Mouse (Mus musculus): Measurements from ENCODE around the gene Zfx. TPM values are rescaled to one million over a fixed set of nuclear protein-coding genes. Genes with fewer than 3 reads are reported as not detected.

The Zfx gene
- total and polyA plus RNA-seq, 2 experiments from 2014 or later: 15.2 to 25.0 TPM

DNA sequence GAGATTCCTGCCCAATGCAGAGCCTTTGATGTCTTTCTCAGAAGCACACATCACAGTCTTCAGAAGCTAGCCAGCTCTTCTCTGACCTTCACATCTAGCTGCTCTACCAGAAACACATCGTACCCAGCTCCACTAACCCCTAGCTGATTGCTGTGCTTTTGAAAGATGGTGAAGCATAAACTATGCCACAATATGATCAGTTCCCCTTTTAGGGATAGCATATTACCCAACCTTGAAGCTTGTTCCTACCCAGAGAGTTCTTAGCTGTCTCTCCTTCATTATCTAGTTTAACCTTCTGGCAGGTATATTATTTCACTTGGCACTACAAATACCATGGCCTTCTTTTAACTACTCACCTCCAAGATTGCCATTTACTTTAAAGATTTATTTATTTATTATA is 16.6 kb upstream of the Zfx start:
- H3K27me3 ChIP-seq (ENCODE audit: insufficient read depth, low read length): peaks cover 29% of the 10 kb centered on the region

DNA sequence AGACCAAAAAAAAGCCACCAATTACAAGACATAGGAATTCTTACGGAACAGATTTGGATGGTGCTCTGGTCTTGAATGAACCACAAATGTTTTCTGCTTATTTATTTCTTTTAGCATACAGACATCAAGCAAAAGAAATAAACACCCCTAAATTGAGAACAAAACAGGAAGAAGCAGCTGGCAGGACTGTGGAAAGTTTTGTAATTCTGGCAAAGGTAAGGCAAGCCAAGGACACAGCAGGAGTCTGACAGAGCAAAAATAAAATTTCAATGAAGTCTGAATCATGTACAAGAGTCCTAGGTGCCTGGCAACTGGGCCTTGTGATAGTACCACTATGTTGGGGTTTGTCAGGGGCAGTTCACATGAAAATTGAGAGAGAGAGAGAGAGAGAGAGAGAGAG is 14.8 kb upstream of the Zfx start:
- H3K9me3 ChIP-seq (ENCODE audit: low read length): no peaks in the 10 kb centered on the region
- H3K4me2 ChIP-seq (ENCODE audit: low read depth, low read length, poor library complexity, severe bottlenecking): no peak overlapping the region
- TF ChIP-seq CTCF (IDR thresholded peaks at IDR 0.05): no peak
- 88% methylated on average over 1 of the region's 1 CpGs for WGBS
- no peak overlapping the region for H3K4me3 ChIP-seq (ENCODE audit: low read depth, low read length)
- no peak for DNase-seq (ENCODE audit: low spot score)
- ATAC-seq (ENCODE audit: low FRiP score): no peak
- H3K36me3 ChIP-seq (ENCODE audit: insufficient read depth, low read length): no peaks in the 10 kb centered on the region
- H3K27me3 ChIP-seq (ENCODE audit: insufficient read depth, low read length): peaks cover 32% of the 10 kb centered on the region
- H3K4me1 ChIP-seq (ENCODE audit: insufficient read depth, low read length): no peaks in the 10 kb centered on the region
- H3K27ac ChIP-seq (ENCODE audit: low read depth, low read length): no peak overlapping the region
- H3K9ac ChIP-seq (replicated peaks; ENCODE audit: low read length, poor library complexity, severe bottlenecking): no peak overlapping the region

More for the DNA sequence above, 16.6 kb upstream of the Zfx start:
- ATAC-seq (ENCODE audit: low FRiP score): no peak
- Histone ChIP-seq H3K4me3 (ENCODE audit: low read depth, low read length) (no peak overlapping the region), H3K4me1 (ENCODE audit: insufficient read depth, low read length) (no peaks in the 10 kb centered on the region), H3K9me3 (ENCODE audit: low read length) (no peaks in the 10 kb centered on the region), H3K4me2 (ENCODE audit: low read depth, low read length, poor library complexity, severe bottlenecking) (no peak overlapping the region), H3K9ac (replicated peaks; ENCODE audit: low read length, poor library complexity, severe bottlenecking) (no peak overlapping the region), H3K36me3 (ENCODE audit: insufficient read depth, low read length) (no peaks in the 10 kb centered on the region), H3K27ac (ENCODE audit: low read depth, low read length) (no peak overlapping the region)
- WGBS: 78% methylated on average over 1 of the region's 1 CpGs
- TF ChIP-seq CTCF (IDR thresholded peaks at IDR 0.05): no peak
- DNase-seq (ENCODE audit: low spot score): no peak

DNA sequence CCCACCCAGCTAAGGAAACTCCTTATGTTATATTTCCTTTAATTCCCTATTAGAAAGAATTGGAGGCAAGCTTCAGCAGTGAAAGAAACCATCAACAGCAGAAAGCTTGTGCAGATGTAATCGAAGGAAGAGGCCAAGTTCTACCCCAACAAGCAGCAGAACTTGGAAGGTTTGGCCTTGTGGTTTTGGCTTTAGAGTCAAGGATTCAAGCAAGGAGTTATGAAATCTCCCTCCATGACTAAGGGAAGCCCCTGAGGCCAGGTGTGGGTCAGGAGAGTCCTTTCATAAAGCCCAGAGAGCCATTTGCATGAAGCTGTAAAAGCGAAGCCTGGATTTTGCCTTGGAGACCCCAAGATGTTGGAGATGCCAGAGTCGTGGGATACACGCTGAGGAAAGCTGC is 11.6 kb upstream of the Zfx start:
- Histone ChIP-seq H3K27ac (ENCODE audit: low read depth, low read length) (no peak overlapping the region), H3K36me3 (ENCODE audit: insufficient read depth, low read length) (no peaks in the 10 kb centered on the region), H3K4me1 (ENCODE audit: insufficient read depth, low read length) (no peaks in the 10 kb centered on the region), H3K4me2 (ENCODE audit: low read depth, low read length, poor library complexity, severe bottlenecking) (no peak overlapping the region), H3K4me3 (ENCODE audit: low read depth, low read length) (no peak overlapping the region), H3K9ac (replicated peaks; ENCODE audit: low read length, poor library complexity, severe bottlenecking) (no peak overlapping the region), H3K9me3 (ENCODE audit: low read length) (no peaks in the 10 kb centered on the region), H3K27me3 (ENCODE audit: insufficient read depth, low read length) (peaks cover 26% of the 10 kb centered on the region)
- DNase-seq (ENCODE audit: low spot score) (no peak), ATAC-seq (ENCODE audit: low FRiP score) (no peak)
- 70% methylated on average over 4 of the region's 4 CpGs for WGBS
- TF ChIP-seq CTCF (IDR thresholded peaks at IDR 0.05): no peak

DNA sequence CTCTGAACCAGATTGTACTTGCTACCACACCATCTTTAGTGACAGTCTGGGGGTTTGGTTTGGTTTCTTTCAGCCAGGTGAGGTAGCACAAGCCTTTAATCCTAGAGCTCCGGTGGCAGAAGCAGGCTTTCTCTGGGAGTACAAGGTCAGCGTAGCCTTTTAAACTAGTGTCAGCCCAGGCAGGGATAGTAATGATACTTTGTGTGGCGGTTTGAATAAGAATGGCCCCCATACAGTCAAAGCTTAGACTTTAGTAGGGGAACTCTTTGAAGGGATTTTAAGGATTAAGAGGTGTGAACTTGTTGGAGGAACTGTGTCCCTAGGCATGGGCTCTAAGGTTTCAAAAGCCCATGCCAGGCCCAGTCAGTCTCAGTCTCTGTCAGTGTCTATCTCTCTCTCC is 10.0 kb upstream of the Zfx start:
- H3K4me3 ChIP-seq (ENCODE audit: low read depth, low read length): no peak overlapping the region
- H3K27me3 ChIP-seq (ENCODE audit: insufficient read depth, low read length): peaks cover 20% of the 10 kb centered on the region; the same call in 1 of the 2 replicates
- WGBS: 24% methylated on average over 3 of the region's 3 CpGs
- DNase-seq (ENCODE audit: low spot score) (no peak), ATAC-seq (ENCODE audit: low FRiP score) (no peak)
- no peak overlapping the region for H3K27ac ChIP-seq (ENCODE audit: low read depth, low read length)
- no peaks in the 10 kb centered on the region for H3K4me1 ChIP-seq (ENCODE audit: insufficient read depth, low read length)
- TF ChIP-seq CTCF (IDR thresholded peaks at IDR 0.05): no peak
- H3K9ac ChIP-seq (replicated peaks; ENCODE audit: low read length, poor library complexity, severe bottlenecking): no peak overlapping the region
- no peaks in the 10 kb centered on the region for H3K36me3 ChIP-seq (ENCODE audit: insufficient read depth, low read length)
- no peak overlapping the region for H3K4me2 ChIP-seq (ENCODE audit: low read depth, low read length, poor library complexity, severe bottlenecking)
- H3K9me3 ChIP-seq (ENCODE audit: low read length): no peaks in the 10 kb centered on the region

DNA sequence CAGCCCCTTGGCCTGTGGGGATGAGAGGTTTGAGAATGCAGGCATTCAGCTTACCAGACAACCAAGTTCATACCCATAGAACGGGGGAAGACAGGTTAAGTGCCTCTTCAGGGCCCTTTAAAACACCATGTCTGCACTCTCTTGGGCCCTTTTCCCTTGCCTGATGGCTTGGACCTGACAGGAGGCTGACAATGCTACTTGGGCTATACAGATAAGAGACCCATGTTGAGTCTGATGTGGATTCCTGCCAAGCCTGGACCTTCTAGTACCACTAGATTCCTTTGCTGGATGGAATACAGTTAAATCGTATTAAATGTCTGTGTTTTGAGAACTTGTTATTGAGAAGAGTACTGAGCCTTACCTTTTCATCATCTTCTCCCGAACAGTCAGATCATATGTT is 8.7 kb upstream of the Zfx start:
- Histone ChIP-seq H3K4me3 (ENCODE audit: low read depth, low read length) (no peak overlapping the region), H3K27ac (ENCODE audit: low read depth, low read length) (no peak overlapping the region), H3K27me3 (ENCODE audit: insufficient read depth, low read length) (peaks cover 20% of the 10 kb centered on the region; the same call in 1 of the 2 replicates), H3K9ac (replicated peaks; ENCODE audit: low read length, poor library complexity, severe bottlenecking) (no peak overlapping the region), H3K9me3 (ENCODE audit: low read length) (no peaks in the 10 kb centered on the region), H3K36me3 (ENCODE audit: insufficient read depth, low read length) (no peaks in the 10 kb centered on the region), H3K4me2 (ENCODE audit: low read depth, low read length, poor library complexity, severe bottlenecking) (no peak overlapping the region), H3K4me1 (ENCODE audit: insufficient read depth, low read length) (no peaks in the 10 kb centered on the region)
- DNase-seq (ENCODE audit: low spot score) (no peak), ATAC-seq (ENCODE audit: low FRiP score) (no peak)
- TF ChIP-seq CTCF (IDR thresholded peaks at IDR 0.05): no peak
- WGBS: 81% methylated on average over 3 of the region's 3 CpGs

DNA sequence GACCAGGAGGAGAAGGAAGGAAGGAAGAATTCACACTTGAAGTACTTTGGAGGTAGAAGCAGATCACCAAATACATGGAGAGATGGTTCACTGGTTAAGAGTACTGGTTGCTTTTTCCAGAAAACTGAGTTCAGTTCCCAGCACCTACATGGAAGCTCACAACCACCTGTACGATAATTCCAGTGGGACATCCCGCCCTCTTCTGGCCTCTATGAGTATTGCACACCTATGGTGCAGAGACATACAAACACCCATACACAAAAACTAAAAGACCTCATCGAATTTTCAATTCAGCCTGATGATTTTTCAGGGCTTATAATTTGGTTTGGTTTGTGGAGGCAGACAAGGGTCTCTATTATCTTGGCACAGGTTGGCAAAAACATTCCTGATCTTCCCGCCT is 6.2 kb upstream of the Zfx start:
- Histone ChIP-seq H3K36me3 (ENCODE audit: insufficient read depth, low read length) (no peaks in the 10 kb centered on the region), H3K4me1 (ENCODE audit: insufficient read depth, low read length) (no peaks in the 10 kb centered on the region), H3K9ac (replicated peaks; ENCODE audit: low read length, poor library complexity, severe bottlenecking) (no peak overlapping the region), H3K27ac (ENCODE audit: low read depth, low read length) (no peak overlapping the region), H3K4me3 (ENCODE audit: low read depth, low read length) (no peak overlapping the region), H3K27me3 (ENCODE audit: insufficient read depth, low read length) (peaks cover 15% of the 10 kb centered on the region; the same call in 1 of the 2 replicates), H3K9me3 (ENCODE audit: low read length) (no peaks in the 10 kb centered on the region), H3K4me2 (ENCODE audit: low read depth, low read length, poor library complexity, severe bottlenecking) (no peak overlapping the region)
- ATAC-seq (ENCODE audit: low FRiP score) (no peak), DNase-seq (ENCODE audit: low spot score) (no peak)
- no peak for TF ChIP-seq CTCF (IDR thresholded peaks at IDR 0.05)
- WGBS: 75% methylated on average over 4 of the region's 4 CpGs
